Comparison of ENCODE assay signal across 23 mouse cellular contexts in genomic region chr5:76839786-76840185, GRCm38 (mm10).
"Had no signal": no experiment of that assay in that cellular context is flagged by ENCODE, and none has a peak within 500 bp of the region (broad histone marks: within the 10 kb centered on the region; RNA-seq: fewer than 3 reads in every experiment).

No protein-coding gene starts in this region.

- H3K27me3 ChIP-seq: liver, embryonic 15.5 days; lung, embryonic 15.5 days; megakaryocyte, embryonic 14.5 days; midbrain, embryonic 12.5 days; neural tube, embryonic 13.5 days; neural tube, embryonic 15.5 days; stomach, embryonic 15.5 days had no signal

- H3K4me1 ChIP-seq: lung, embryonic 15.5 days; stomach, embryonic 15.5 days had no signal

- H3K36me3 ChIP-seq: liver, embryonic 15.5 days; lung, embryonic 15.5 days; neural tube, embryonic 13.5 days; neural tube, embryonic 15.5 days; stomach, embryonic 15.5 days had no signal

- H3K9me3 ChIP-seq: liver, embryonic 15.5 days; lung, embryonic 15.5 days; megakaryocyte, embryonic 14.5 days; midbrain, embryonic 12.5 days; neural tube, embryonic 13.5 days; neural tube, embryonic 15.5 days; stomach, embryonic 15.5 days had no signal

- H3K27ac ChIP-seq: liver, embryonic 15.5 days; lung, embryonic 15.5 days; macrophage; midbrain, embryonic 12.5 days; neural tube, embryonic 13.5 days; neural tube, embryonic 15.5 days; stomach, embryonic 15.5 days; stomach, postnatal 0 days had no signal

- DNase-seq: liver, postnatal 0 days; lung, adult 2 months; lung, postnatal 14 days; lung, postnatal 36 days; midbrain, embryonic 14.5 days; retina, postnatal 1 day; right cerebral cortex, adult 18-20 months; right cerebral cortex, postnatal 25 days; right cerebral cortex, postnatal 4 days; spleen, adult 18-20 months; thymus, adult 18-20 months; thymus, postnatal 14 days; thymus, postnatal 36 days had no signal

- H3K4me3 ChIP-seq: liver, embryonic 15.5 days; lung, embryonic 15.5 days; megakaryocyte, embryonic 14.5 days; midbrain, embryonic 12.5 days; myocyte; neural tube, embryonic 13.5 days; neural tube, embryonic 15.5 days; stomach, embryonic 15.5 days had no signal
